Mouse (Mus musculus) hindbrain, embryonic 16.5 days (tissue): ENCODE results near the gene Krt90. TPM values are rescaled to one million over a fixed set of nuclear protein-coding genes. Genes with fewer than 3 reads are reported as not detected.

Experiments
- ATAC-seq: fragments of 200-750 bp; cut with Nextera tagmentation; 2 replicates; pipeline ENCODE4 v1.8.0; 2017; ENCODE audit warnings: moderate TSS enrichment, moderate library complexity
- H3K27ac ChIP-seq: fragments of 300-500 bp; sonication (generic); 2 replicates; pipeline ENCODE4 v1.5.1; 2014; ENCODE audit warnings: low read depth, mild to moderate bottlenecking, control low read depth, low read length, moderate library complexity
- H3K27me3 ChIP-seq: fragments of 300-500 bp; sonication (generic); replicated peaks from 2 replicates; pipeline ENCODE4 v1.6.1; 2014; ENCODE audit warnings: low read length; ENCODE audit not compliant: control insufficient read depth, insufficient read depth
- H3K36me3 ChIP-seq: fragments of 300-500 bp; sonication (generic); 2 replicates; pipeline ENCODE4 v1.6.1; 2014; ENCODE audit warnings: mild to moderate bottlenecking, low read length, moderate library complexity, mixed read lengths; ENCODE audit not compliant: control insufficient read depth, insufficient read depth
- H3K4me1 ChIP-seq: fragments of 300-500 bp; sonication (generic); 2 replicates; pipeline ENCODE4 v1.6.1; 2014; ENCODE audit warnings: low read depth, low read length; ENCODE audit not compliant: control insufficient read depth, insufficient read depth
- H3K4me2 ChIP-seq: fragments of 300-500 bp; sonication (generic); 2 replicates; pipeline ENCODE4 v1.6.1; 2014; ENCODE audit warnings: mild to moderate bottlenecking, low read length, control low read depth, moderate library complexity
- H3K4me3 ChIP-seq: fragments of 300-500 bp; sonication (generic); 2 replicates; pipeline ENCODE4 v1.5.1; 2014; ENCODE audit warnings: mild to moderate bottlenecking, low read length, control low read depth, moderate library complexity
- H3K9ac ChIP-seq: fragments of 300-500 bp; sonication (generic); 2 replicates; pipeline ENCODE4 v1.6.1; 2014; ENCODE audit warnings: low read depth, mild to moderate bottlenecking, control low read depth, low read length, moderate library complexity
- H3K9me3 ChIP-seq: fragments of 300-500 bp; sonication (generic); 2 replicates; pipeline ENCODE4 v1.6.1; 2014; ENCODE audit warnings: mild to moderate bottlenecking, low read length, moderate library complexity; ENCODE audit not compliant: control insufficient read depth
- WGBS: fragments of 180-500 bp; shearing (Covaris S2); extraction: QIAGEN DNeasy Blood & Tissue Kit; methylation state at CpG from one replicate; pipeline ENCODE4 v1.1.7; 2014; 5-methylcytosine and 5-hydroxymethylcytosine counted together
- polyA plus RNA-seq: library from polyadenylated mRNA; unstranded; fragments of >200 nt; fragmentation: Nextera tagmentation; extraction: Ambion mirVana; gene quantifications from 2 replicates; pipeline ENCODE4 v1.2.1, GENCODE M21; 2015

Krt90 gene
- polyA plus RNA-seq: 0.11 and 0.29 TPM in 2 replicates

DNA sequence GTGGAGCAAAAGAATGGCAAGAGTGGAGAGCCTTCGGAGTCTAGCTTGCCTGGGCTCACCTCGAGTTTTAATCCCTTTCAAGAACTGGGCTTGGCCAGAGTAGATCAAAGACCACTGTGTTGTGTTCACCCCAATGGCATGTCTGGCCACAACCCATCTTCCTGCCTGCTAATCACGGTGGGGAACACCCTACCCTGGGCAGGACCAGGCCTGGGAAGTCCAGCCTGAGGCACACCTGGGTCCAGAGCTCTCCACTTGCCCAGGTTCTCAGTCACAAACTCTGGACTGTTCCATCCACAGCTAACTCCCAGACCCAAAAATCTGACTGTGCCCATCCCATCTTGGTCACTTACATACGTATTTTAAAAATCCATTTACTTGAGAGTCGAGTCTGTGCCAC lies at the start of gene Krt90:
Gene Krt90 (minus strand): TSS at position 101 of the 400 bp plus-strand sequence.
- no peak for ATAC-seq
- Histone ChIP-seq H3K4me3 (no peak within 1 kb of the TSS), H3K9ac (no peak within 1 kb of the TSS), H3K9me3 (no peaks in the 10 kb centered on the region), H3K4me1 (no peaks in the 10 kb centered on the region; the same call in 1 of the 2 replicates), H3K4me2 (no peak within 1 kb of the TSS), H3K36me3 (no peaks in the 10 kb centered on the region), H3K27ac (no peak within 1 kb of the TSS), H3K27me3 (no peaks in the 10 kb centered on the region)
- 74% methylated on average over 5 of the region's 5 CpGs for WGBS

GRCm38 (mm10) chr15:101599123-101599522 lies 36.4 kb upstream of the Krt90 start:
- Histone ChIP-seq H3K27me3 (no peaks in the 10 kb centered on the region), H3K36me3 (no peaks in the 10 kb centered on the region), H3K4me2 (no peak overlapping the region), H3K9ac (no peak overlapping the region), H3K27ac (no peak overlapping the region), H3K4me1 (no peaks in the 10 kb centered on the region), H3K9me3 (peaks cover under 1% of the 10 kb centered on the region; the same call in 1 of the 2 replicates), H3K4me3 (no peak overlapping the region)
- ATAC-seq: no peak
- WGBS: 54% methylated on average over 6 of the region's 6 CpGs

GRCm38 (mm10) chr15:101588216-101588615 lies 25.5 kb upstream of the Krt90 start:
- WGBS: 84% methylated on average over 10 of the region's 10 CpGs
- Histone ChIP-seq H3K36me3 (no peaks in the 10 kb centered on the region), H3K9me3 (no peaks in the 10 kb centered on the region), H3K4me1 (no peaks in the 10 kb centered on the region), H3K27ac (no peak overlapping the region), H3K27me3 (no peaks in the 10 kb centered on the region), H3K4me3 (no peak overlapping the region), H3K9ac (no peak overlapping the region), H3K4me2 (no peak overlapping the region)
- no peak for ATAC-seq

DNA sequence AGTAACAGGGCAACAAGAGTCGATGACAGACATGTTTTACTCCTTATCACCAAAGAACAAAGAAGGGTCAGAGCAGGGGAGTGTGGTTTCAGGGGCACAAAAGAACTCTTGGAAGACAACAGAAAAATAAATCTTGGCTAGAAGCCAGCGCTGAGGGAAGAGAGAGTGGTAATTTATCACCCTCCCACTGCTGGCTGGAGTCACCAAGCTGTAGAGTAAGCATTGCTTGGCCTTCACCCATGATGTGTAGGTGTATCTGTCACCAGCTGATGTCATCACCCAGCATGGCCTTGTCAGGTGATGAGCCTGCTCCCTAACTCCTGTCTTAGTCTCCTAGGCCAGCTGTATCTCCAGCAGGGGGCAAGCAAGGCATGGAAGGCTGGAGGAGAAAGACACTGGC lies 21.7 kb upstream of the Krt90 start:
- no peaks in the 10 kb centered on the region for H3K36me3 ChIP-seq
- H3K27ac ChIP-seq: no peak overlapping the region
- H3K4me1 ChIP-seq: no peaks in the 10 kb centered on the region
- no peaks in the 10 kb centered on the region for H3K9me3 ChIP-seq
- no peak for ATAC-seq
- H3K27me3 ChIP-seq: no peaks in the 10 kb centered on the region
- WGBS: 49% methylated on average over 2 of the region's 2 CpGs
- H3K9ac ChIP-seq: no peak overlapping the region
- no peak overlapping the region for H3K4me3 ChIP-seq
- H3K4me2 ChIP-seq: no peak overlapping the region

DNA sequence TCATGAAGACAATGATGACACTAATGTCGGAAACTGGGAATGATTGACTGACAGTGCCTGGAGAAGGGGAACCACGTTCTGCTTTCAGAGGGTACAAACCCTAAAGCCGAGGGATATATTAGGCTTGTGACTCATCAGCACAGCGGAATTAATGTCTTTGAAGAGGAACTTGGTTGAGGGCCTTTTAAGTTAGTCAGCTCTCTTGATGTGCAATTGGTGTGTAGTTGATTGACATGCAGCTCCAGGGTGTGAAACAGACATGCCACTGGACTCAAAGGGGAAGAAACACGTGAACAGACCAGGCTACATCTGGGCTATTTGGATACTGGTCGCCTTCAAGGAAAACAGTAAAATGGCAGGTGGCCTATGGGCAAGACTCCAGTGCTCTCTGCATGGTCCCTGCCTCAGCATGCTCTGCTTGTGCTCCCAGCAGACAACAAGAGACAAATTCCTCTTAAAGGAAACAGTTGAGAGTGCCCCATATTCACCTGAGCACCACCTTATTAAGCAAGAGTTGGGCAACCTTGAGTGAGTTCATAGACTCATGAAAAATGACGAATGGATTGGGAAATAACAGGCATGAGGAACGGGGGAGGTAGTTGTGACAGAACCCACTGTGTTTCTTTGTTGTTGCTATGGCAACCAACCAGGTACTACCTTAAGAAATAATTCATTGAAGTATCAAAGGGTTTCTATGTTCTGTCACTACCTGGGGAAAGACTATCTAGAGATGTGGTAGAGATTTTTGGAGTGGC lies 20.6 kb upstream of the Krt90 start:
- H3K4me3 ChIP-seq: no peak overlapping the region
- H3K27ac ChIP-seq: no peak overlapping the region
- no peaks in the 10 kb centered on the region for H3K4me1 ChIP-seq
- no peaks in the 10 kb centered on the region for H3K27me3 ChIP-seq
- H3K9ac ChIP-seq: no peak overlapping the region
- H3K36me3 ChIP-seq: no peaks in the 10 kb centered on the region
- H3K4me2 ChIP-seq: no peak overlapping the region
- no peaks in the 10 kb centered on the region for H3K9me3 ChIP-seq
- ATAC-seq: no peak
- 85% methylated on average over 8 of the region's 8 CpGs for WGBS

- no peak for ATAC-seq
- no peaks in the 10 kb centered on the region for H3K27me3 ChIP-seq
- no peak overlapping the region for H3K4me3 ChIP-seq
- H3K4me1 ChIP-seq: no peaks in the 10 kb centered on the region
- H3K27ac ChIP-seq: no peak overlapping the region
- H3K9ac ChIP-seq: no peak overlapping the region
- 78% methylated on average over 3 of the region's 3 CpGs for WGBS
- H3K36me3 ChIP-seq: no peaks in the 10 kb centered on the region
- no peak overlapping the region for H3K4me2 ChIP-seq
- H3K9me3 ChIP-seq: no peaks in the 10 kb centered on the region
Measured at GRCm38 (mm10) chr15:101581701-101582100, 19.0 kb upstream of the Krt90 start.

DNA sequence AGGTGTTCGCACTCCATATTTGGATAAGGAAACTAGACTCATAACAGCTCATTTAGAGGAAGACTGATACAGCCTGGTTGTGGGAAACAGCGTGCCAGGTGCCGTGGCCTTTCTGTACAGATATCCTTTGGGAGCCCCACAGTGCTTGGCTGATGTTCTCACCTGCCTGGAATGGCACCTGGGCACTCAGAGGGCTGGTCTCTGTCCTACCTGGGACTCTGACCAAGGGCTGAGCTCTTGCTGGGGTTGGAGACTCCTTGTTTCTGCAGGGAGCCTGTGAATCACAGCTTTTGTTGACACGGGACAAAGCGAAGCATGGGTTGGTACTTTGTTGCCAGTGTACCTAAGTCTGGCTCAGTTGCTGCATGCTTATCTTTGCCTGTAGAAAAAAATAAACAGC lies 12.8 kb upstream of the Krt90 start:
- no peak overlapping the region for H3K4me3 ChIP-seq
- no peak overlapping the region for H3K27ac ChIP-seq
- no peaks in the 10 kb centered on the region for H3K27me3 ChIP-seq
- no peaks in the 10 kb centered on the region for H3K4me1 ChIP-seq
- H3K9me3 ChIP-seq: no peaks in the 10 kb centered on the region
- no peak overlapping the region for H3K4me2 ChIP-seq
- 86% methylated on average over 5 of the region's 5 CpGs for WGBS
- H3K9ac ChIP-seq: no peak overlapping the region
- no peaks in the 10 kb centered on the region for H3K36me3 ChIP-seq
- no peak for ATAC-seq

DNA sequence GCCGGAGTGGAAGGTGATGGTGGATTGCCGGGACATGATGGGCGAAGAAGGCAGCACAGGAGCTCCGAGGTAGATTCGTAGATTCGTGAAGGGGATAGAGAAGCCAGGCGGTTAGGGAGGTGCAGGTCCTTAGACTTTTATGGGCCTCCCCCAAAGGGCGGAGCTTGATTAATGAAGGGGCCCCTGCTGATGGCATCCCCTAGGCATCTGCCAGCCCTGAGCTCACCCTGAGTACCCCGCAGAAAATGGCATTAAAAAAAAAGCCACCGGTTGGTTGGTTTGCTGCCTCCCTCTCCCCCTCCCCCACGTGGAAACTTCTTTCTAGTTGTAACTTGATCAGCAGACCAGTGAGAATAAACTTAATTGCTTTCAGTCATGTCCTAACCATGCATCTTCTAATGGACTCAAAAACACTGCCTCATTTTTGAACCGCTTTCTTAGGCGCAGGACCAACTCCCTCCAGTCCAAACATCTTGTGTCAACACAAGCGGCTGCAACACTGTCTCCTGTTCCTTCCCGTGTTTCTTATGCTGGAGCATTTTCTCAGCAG lies 11.1 kb upstream of the Krt90 start, which contains the start of gene Krt75:
Gene Krt75 (minus strand): TSS at position 109 of the 550 bp plus-strand sequence.
- Histone ChIP-seq H3K9me3 (no peaks in the 10 kb centered on the region), H3K4me3 (no peak within 1 kb of the TSS), H3K27ac (no peak within 1 kb of the TSS), H3K36me3 (no peaks in the 10 kb centered on the region), H3K9ac (no peak within 1 kb of the TSS), H3K27me3 (no peaks in the 10 kb centered on the region), H3K4me2 (no peak within 1 kb of the TSS), H3K4me1 (no peaks in the 10 kb centered on the region)
- ATAC-seq: no peak
- WGBS: 75% methylated on average over 15 of the region's 15 CpGs

- no peak for ATAC-seq
- Histone ChIP-seq H3K9me3 (no peaks in the 10 kb centered on the region), H3K27ac (no peak overlapping the region), H3K4me2 (no peak overlapping the region), H3K36me3 (no peaks in the 10 kb centered on the region), H3K4me3 (no peak overlapping the region), H3K9ac (no peak overlapping the region), H3K4me1 (no peaks in the 10 kb centered on the region), H3K27me3 (no peaks in the 10 kb centered on the region)
- WGBS: 51% methylated on average over 7 of the region's 7 CpGs
Measured at GRCm38 (mm10) chr15:101567780-101568179, 5.0 kb upstream of the Krt90 start.
